Mouse (Mus musculus): ENCODE measurements around the gene Ebf3.

Ebf3 gene

DNA sequence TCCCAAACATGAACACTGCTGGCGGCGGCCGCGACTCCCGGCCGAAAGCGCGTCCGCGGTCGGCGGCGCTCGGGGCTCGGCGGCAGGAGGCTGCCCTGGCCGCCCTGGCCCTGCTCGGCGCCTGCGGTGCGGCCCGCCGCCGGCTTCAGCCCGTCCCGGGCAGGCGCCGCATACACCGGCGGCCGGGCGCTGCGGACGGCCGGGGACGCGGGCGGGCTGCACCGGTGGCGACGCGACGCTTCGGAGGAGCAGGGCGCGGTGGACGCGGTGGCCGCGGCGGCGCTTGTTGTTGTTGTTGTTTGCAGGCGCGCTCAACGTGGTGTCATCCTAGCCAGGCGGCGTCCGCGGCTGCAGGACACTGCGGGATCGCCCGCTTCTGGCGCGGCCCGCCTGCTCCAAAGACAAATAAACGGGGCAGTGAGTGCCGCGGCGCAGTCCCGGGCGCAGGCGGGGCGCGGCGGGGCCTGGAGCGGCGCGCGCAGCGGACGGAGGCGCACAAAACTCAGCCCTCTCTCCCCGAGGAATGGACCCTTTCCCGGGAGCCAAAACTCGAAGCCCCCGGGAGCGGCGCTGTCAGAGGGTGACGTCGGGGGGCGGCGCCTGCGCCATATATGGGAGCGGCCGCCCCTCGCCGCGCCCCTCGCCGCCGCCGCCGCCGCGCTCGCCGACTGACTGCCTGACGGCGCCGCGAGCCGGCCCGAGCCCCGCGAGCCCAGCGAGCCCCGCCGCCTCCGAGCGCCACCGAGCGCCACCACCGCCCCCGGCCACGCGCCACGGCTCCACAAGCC, at the start of gene Ebf3:
Gene Ebf3, minus strand, starts transcription at position 542 of the 788 bp plus-strand sequence.
- DNase-seq (ENCODE audit: low spot score) = no peak

DNA sequence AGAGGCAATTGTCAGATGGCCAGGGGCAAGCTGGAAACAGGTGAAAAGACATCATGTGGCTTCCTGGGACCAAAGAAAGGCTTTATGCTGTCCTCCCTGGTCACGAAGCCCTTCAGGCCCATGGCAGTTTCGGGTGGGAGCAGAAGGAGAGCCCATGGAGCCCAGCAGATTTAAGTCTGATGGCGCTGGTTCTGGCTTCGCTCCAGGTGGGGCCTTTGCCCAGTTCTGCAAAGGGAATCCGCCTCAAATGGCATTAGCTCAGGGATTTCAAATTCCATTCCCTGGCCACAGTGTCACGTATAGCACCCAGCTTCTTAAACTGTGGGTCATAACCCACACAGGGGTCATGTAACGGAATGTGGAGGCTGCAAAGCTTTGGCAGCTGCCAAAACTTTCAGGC, 32.6 kb upstream of the Ebf3 start:
- no peak for DNase-seq (ENCODE audit: low spot score)

DNA sequence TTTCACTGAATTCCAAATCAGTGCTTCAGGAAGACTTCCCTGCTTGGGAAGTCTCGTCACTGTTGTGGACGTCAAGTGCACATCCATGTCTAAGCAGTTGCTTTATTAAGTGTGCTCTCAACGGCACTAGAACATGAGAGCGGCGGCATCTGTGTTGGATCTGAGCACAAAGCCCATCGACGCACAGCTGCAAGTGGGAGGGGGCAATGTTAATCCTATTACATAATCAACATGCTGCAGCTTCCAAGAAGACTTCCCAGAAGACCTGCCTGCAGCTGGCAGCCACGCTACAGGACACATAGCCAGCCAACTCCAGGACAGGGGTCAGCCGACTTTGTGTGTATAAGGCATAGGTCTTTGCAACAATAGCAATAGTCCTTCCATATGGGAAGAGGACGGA, 31.8 kb upstream of the Ebf3 start:
- DNase-seq (ENCODE audit: low spot score) = no peak

DNA sequence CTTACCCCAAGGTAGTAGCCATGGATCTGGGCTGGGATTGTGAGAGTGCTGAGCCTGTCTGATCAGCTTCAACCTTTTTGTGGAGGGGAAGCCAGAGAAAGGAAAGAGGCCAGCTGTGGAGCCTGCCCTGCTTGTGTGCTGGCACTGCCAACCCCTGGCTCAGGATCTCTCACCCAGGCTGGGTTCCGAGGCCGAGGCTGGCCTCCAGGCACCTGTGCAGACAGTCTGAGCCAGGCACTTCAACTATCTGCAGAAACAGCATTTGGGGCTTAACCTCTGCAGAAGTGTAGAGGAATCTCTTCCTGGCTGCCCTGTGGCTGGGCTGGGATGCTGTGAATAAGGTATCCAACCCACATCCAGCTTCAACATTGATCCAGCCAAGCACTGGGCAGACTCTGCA, 19.7 kb upstream of the Ebf3 start:
- no peak for DNase-seq (ENCODE audit: low spot score)

DNA sequence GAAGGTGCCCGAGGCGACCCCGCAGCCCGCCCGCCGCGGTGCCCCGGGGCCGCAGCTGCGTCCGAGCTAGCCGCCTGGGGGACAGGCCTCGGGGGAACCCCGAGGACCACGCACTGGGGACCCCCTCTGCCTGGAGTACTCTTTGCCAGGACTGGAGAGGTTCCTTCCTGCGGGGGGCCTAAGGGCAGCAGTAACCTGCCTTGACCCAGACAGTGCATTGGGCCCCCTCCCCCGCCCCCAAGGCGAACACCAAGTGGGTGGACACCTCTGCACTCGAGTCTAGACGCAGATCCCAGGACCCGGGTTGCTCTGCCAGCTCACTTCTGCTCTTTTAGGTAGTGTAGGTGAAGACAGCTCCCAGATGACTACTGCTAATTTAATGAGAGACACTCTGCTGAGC, 8.7 kb upstream of the Ebf3 start:
- DNase-seq (ENCODE audit: low spot score) = no peak

DNA sequence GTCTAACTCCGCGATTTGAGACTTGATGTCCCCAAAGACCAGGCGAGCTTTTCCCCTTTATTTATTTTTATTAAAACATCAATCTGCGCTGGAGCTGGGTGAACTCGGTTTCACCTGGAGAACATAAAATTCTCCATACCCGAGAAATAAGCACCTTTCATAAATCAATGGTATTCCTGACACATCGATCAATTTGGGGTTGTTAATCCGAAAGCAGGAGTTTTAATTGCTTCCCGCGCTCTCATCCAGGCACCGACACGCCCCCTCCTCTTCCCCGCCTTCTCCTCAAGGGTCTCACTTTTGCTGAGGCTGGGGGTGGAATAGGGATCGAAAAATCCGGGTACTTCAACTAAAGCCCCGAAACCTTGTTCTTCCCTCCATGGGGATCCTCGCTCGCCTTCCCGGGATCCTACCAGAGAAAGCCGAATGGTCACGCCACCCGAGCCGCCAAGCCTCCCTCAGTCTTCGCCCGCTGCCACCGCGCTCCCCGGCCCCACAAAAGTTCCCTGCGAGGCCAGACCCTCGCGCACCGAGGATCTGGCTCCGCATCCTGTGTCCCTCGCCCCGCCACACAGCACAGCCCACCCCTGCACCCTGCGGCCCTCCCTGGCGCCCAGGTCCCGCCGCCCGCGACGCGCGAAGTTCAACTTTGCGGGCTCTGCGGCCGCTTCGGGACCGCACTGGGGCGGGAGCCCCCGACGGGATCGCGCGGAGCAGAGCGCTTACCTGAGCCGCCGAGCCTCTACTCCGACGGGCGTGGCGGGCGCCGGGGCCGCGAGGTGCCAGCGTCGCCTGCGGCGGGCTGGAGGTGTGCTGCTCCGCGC, 7.9 kb upstream of the Ebf3 start:
- no peak for DNase-seq (ENCODE audit: low spot score)

DNA sequence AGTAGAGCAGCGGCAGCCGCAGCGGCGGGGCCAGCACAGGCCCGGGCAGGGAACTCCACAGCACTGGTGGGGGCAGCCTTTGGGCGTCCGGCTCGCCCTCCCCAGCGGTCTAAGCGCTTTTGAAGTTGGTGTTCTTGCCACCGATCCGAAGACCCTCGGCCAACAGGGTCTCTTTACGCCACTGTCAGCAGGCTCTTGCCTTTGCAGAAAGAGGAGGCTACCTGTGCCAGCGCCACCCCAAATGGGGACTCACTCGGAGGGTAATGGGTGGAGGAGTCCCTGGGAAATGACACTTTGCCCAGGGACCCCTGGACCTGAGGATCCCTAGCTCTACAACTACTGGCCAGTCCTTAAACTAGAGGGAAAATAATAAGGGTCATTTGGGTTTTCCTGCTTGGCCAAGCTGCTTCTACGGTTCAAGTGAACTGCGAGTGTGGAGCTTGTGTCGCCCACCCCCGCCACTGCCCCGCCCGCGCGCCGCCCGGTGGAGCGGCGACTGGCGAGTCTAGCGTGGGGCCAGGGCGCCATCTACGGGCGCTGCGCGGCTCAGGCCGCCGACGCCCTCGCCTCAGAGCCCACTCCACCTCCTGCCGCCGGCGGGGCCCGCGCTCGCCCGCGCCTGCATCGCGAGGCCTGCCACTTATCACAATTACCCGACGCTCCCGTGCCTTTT, 7.0 kb upstream of the Ebf3 start:
- no peak for DNase-seq (ENCODE audit: low spot score)

DNA sequence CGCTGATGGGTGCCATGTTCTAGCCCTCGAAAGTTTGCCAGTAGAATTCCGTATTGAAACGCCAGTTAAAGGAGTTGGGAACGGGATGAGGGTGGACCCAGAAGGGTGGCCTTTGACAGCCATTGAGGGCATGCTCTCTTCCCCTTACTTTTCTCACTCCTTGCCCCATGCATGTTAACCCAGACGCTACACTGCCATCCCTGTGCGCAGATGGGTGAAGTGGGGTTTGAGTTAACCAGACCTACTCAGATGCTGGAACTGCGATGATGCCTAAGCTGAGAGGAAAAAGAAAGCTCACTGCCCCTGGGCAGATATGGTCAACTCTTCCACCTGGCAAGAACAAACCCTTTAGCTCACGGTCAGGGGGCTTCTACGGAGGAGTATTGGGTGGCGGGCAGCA, 6.1 kb upstream of the Ebf3 start:
- no peak for DNase-seq (ENCODE audit: low spot score)

DNA sequence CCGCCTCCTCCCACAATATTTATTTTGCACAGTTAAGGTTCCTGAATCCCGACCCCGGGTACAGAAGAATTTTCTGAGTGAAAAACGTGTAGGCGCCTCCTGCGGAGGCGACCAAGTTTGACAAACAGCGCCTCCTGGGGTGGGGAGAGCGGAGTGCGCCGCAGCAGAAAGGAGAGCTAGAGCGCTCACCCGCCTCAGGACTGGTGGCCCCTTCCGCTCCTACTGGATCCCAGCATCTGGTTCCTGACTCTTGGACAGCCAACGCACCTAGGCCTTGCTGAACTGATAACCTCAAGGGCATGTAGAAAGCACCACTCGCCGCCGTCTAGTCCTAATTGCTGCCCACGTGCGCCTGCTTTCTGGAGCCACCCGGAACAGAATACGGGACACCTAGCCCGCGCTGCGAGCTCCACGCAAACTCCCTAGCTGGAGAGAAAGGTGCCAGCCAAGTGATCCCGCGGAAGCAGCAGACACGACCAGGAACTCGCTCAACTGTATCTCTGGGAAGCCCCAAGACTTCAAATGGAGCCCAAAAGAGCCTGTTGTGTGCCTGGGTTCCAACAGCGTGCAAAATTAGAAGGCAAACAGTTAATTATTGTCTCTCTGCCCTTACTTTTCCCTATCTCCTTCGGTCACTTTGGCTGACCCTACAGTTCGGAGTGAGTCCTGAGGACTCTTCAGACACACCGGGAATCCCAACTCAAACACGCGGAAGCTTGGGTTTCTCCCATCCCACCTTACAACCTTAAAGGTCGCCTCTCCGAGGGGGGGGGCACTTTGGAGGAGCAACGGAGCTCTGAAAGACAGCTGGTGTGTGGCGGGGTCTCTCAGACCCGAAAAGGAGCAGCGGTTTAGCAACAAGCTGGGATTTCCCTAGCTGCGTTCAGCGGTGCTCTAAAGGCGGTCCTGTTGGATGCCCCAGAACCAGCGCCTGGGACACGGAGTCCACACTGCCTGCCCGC, 5.0 kb upstream of the Ebf3 start:
- no peak for DNase-seq (ENCODE audit: low spot score)

DNA sequence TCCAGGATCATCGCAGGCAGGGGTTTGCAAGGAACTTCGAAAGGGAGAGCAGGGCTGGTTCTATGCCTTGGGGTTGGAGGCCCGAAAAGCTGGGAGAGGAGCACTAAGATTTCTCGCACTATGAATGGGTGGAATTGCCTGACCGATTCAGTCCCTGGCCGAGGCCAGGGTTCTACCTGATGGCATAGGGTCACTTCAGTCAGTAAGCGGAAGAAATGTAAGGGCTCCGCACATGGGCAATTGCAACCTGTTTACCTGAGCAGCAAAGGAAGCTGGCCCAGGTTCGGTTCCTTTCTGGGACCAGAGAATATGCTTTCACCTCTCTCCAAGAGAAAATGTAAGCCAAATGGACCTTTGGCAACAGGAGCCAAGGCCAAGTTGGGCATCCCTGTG, 4.1 kb upstream of the Ebf3 start:
- no peak for DNase-seq (ENCODE audit: low spot score)

DNA sequence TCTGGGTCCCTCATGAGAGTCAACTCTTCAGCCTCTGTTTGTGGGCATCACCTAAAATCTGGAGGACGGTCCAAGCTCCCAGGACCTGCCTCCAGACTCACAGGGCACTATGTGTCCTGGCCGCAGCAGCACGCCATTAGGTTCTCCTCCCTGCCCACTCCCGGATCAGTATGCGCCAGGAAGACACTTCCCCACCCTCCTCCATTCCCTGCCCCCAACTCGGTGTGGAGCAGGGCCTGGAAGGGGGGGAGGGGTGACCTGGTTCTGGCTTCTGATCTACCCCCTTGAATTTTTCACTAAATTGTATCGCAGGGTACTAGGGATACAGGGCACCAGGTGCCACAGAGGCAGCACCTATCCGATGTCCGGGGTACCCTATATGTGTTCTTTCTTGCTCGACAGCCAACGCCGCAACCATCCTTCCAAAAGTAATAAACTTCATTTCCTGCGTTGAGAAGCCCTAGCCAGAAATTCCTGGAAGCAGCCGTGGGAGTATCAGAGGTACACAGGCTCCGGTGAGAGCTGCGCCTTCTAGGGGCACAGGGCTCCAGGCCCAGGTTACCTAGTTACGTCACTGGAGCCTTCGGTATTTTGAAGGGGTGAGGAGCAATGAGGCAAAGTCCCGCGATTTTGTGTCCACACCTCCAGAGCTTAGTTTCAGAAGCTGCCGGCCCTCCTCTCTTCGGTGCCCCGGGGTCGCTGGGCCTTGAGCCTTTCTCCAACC, 3.6 kb upstream of the Ebf3 start:
- no peak for DNase-seq (ENCODE audit: low spot score)

DNA sequence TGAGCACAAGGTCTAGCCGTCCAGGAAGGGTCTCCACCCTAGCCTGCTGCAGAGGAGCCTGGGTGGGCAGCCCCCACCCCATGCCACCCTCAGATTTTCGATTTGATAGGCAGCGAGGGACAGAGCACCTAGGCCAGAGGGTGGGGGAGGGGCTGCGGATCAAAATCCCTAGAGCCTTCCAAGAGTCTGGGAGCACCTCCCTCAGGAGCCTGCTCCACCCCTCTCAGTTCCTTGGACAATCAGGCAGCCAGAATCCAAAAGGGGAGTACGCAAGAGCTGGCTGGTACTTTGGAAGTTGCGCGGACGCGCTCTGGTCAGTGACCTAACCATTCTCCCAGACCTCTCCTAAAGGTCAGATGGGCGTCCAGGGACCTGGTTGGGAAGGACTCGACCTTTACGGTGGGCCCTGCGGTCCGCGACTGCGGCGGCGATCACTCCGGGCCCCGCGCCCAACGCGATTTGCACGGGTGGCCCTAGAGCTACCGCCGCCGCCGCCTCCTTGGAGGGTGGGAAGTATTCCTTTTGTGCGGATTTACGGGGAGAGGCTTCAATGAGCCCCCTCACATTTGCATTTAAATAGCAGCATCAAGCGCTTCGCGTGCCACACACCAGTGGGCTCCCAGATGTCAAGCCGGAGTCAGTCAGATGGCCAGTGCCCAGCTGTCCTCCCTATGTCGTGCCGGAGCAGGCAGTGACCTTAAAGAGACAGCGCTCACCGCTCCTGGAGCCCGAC, 2.8 kb upstream of the Ebf3 start:
- DNase-seq (ENCODE audit: low spot score) = no peak

DNA sequence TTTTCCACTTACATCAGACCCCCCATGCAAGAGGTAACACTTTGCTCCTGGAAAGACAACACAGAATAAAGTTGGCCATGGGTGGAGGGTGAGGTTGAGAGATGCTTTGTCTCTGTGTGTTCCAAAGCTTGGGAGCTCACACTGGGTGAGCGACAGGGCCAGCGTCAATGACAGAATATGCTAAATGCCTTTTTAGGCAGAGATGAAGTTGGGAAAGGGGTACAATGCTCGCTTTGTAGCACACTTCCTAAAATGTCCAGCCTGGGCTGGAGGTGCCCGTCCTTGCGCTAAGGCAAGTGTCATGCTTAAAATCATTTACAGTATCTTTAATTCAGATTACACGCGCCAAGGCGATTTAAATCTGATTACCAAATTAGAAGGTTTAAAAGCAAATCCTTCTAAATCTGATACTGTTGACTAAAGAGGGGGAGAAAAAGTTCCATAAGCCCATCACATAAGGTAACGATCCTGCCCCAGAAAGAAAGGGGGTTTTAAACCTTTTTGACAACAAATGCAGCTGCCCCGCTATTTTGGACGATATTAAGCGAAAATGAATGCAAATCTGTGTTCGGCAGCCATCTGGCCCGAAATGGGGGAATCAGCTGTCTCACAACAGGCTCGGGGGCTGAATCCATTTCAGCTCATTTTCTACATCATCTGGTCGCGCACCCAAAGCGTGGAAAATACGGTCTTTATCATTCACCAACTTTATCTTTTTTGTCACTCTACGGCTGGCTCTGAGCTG, 2.1 kb upstream of the Ebf3 start:
- DNase-seq (ENCODE audit: low spot score) = no peak

DNA sequence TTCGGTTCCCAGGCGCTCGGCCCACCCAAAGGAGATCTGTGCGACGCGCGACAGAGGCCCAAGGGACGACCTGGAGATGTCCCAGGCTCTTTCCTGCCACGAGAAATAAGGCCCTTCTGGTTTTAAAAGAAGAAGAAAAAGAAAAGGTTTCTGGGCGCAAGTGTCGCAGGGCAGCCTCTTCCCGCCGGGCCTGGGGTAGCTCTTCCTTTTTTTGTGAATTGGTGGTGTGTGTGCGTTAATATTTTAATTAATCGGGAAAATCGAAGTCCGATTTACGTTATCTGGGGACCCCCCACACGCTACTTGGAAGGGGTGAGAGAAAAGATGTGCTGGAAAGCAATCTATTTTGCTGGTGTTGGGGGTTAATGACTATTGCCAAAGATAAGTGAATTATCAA, 1.3 kb upstream of the Ebf3 start:
- DNase-seq (ENCODE audit: low spot score) = no peak

DNA sequence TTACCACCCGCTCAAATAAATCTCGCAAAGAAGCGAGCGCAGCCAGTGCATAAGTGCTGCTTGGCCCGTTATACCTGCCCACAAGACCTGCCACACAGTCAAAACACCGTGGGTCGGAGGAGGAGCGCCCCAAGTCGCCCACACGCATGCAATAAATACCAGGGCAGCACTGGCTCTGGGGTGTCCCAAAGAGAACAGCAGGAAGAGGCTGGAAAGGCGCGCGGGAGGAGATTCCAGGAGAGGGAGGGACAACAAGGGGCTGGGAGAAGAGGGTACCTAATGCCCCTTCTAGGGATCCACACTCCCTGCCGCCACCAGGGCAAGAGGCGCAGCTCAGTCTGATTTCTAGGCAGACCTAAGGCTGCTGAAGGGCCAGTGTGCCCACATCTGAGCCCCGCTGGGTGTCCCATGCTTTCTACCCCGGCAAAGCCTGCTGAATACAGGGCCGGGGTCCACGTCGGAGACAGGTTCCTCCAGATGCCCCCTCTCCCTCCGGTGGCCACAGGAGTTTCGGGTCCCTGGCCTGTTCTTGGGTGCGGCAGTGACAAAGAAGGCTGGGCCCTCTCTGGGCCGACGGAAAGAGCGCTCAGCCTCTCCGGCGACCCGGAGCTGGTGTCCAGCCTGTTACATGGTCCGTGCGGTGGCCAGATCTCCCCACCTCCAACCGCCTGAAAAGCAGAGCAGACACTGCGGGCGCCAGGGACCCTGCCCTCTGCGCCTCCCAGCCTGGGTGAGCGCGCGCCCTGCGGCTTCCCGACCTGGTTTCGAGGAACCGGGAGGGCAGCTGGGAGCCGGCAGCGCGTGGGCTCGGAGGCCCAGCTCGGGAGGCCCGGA, 682 bp upstream of the Ebf3 start:
- DNase-seq (ENCODE audit: low spot score) = no peak

DNA sequence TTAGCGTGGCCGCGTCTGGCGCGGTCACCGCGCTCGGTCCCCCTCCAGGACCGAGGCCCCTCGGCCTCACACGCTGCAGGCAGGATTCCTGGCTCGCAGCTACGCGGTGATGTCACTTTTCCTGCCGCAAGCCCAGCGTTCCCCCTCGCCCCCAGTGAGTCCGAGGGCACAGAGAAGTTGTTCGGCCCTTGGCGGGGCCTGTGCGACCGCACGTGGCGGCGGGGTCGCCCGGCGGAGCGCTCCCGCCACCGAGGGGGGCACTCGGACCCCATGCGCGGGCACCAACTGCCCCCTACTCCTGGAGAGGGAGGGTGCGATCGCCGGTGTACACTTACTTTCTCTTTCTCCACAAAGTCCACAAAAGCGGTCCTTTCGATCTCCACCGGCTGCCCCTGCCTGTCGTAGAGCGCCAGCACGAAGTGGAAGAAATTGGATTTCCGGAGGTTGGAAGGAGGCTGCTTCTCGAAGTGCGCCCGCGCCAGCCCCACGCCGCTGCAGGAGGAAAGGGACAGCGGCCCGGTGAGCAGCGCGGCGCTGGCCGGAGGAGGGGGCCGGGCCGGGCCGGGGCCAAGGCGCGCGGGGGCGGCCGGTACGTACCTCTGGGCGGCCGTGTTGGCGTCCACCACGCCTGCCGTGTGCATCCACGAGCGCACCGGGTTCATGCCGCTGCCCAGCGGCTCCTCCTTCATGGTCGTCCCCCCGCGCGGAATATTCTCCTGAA, 902 bp downstream of the Ebf3 start:
- no peak for DNase-seq (ENCODE audit: low spot score)

DNA sequence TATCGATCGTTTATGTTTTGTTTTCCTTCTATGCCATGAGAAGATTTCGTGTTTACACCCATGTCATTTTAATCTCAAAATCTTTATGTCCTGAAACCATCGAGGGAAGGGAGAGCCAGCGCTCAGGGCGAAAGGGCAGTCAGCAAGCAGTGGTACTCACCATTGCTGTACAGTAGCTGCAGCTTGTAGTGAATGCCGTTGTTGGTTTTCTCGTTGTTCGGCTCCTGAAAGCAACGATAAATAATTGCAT, 1.4 kb downstream of the Ebf3 start:
- DNase-seq (ENCODE audit: low spot score) = no peak

DNA sequence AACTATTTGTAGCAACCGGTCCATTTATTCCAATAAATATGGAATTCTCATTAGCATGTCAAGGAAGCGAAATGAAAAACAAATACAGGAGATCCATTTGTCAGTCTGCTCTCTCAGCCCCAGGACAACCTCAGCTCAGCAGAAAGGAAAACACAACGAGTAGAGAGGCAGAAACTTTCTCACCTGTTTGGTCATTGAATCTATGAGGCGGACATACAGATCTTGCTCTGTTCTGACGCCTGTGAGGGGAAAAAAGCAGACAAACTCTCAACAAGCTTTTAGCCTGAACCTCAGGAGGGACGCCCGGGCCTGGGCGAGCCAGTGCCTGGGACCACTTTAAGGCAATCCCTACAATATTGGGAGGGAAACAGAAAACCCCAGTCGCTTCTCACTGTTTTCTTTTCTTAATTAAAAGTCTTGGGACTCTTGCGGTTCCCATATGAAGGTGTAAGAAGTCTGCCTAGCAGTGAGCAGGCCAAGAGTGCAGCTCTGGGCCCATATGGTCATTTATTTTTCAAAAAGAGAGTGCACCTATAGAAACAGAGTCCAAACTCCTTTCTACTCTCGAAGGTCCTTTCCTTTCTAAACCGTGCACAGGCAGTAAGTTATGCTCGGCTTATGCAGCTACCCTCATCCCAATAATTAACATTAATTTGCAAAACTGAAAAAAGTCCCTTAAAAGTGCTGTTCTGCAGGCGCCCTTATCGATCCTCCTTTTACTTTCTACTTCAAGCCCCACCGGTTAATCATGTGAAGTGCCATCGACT, 1.9 kb downstream of the Ebf3 start:
- DNase-seq (ENCODE audit: low spot score) = no peak

Data from ovary, postnatal 10 days (tissue).